Mouse (Mus musculus) hematopoietic multipotent progenitor cell, adult 10-12 weeks (in vitro differentiated cells): ENCODE data around the gene Scpep1. TPM values are rescaled to one million over a fixed set of nuclear protein-coding genes. Genes with fewer than 3 reads are reported as not detected.

Experiments used
- polyA plus RNA-seq: library from polyadenylated mRNA; stranded (reverse); fragments of >175 nt; gene quantifications from 2 replicates; pipeline ENCODE4 v1.2.3, GENCODE M21; 2012; ENCODE audit warnings: low replicate concordance

Gene Scpep1
- 6.8 and 19.3 TPM in 2 replicates for polyA plus RNA-seq

GRCm38 (mm10) chr11:88955217-88955969, at the start of gene Scpep1:
TSS of gene Scpep1 (minus strand) at chr11:88955465.

GRCm38 (mm10) chr11:88998974-88999722, 43.9 kb upstream of the Scpep1 start, which contains the start of gene Trim25:
TSS of gene Trim25 (plus strand) at chr11:88999376.

GRCm38 (mm10) chr11:88970202-88970732, 15.0 kb upstream of the Scpep1 start, which contains the start of gene Coil:
TSS of gene Coil (plus strand) at chr11:88970252.

GRCm38 (mm10) chr11:88966881-88967361, 11.7 kb upstream of the Scpep1 start, which contains the start of gene Elobl:
TSS of gene Elobl (minus strand) at chr11:88966931.

Other genes starting within 250 kb of the Scpep1 start
- 17.7 and 25.0 TPM in 2 replicates for gene Msi2, start 237.0 kb downstream of the Scpep1 start, polyA plus RNA-seq
- 1.5 and 3.0 TPM in 2 replicates for gene Akap1, start 90.9 kb downstream of the Scpep1 start, polyA plus RNA-seq
- gene Elobl, start 11.5 kb upstream of the Scpep1 start, polyA plus RNA-seq = not detected in 2 replicates
- 5.0 and 7.9 TPM in 2 replicates for gene Coil, start 14.8 kb upstream of the Scpep1 start, polyA plus RNA-seq
- 49.5 and 96.2 TPM in 2 replicates for gene Trim25, start 43.9 kb upstream of the Scpep1 start, polyA plus RNA-seq
- 2.0 and 2.5 TPM in 2 replicates for gene Dgke, start 111.4 kb upstream of the Scpep1 start, polyA plus RNA-seq
- gene Gm525, start 118.4 kb upstream of the Scpep1 start, polyA plus RNA-seq = not detected in 2 replicates